Mouse (Mus musculus) hindbrain, embryonic 16.5 days (tissue): ENCODE results near the gene Itga10. TPM values are rescaled to one million over a fixed set of nuclear protein-coding genes. Genes with fewer than 3 reads are reported as not detected.

Experiments
- ATAC-seq: fragments of 200-750 bp; cut with Nextera tagmentation; 2 replicates; pipeline ENCODE4 v1.8.0; 2017; ENCODE audit warnings: moderate TSS enrichment, moderate library complexity
- H3K27ac ChIP-seq: fragments of 300-500 bp; sonication (generic); 2 replicates; pipeline ENCODE4 v1.5.1; 2014; ENCODE audit warnings: low read depth, mild to moderate bottlenecking, control low read depth, low read length, moderate library complexity
- H3K27me3 ChIP-seq: fragments of 300-500 bp; sonication (generic); replicated peaks from 2 replicates; pipeline ENCODE4 v1.6.1; 2014; ENCODE audit warnings: low read length; ENCODE audit not compliant: control insufficient read depth, insufficient read depth
- H3K36me3 ChIP-seq: fragments of 300-500 bp; sonication (generic); 2 replicates; pipeline ENCODE4 v1.6.1; 2014; ENCODE audit warnings: mild to moderate bottlenecking, low read length, moderate library complexity, mixed read lengths; ENCODE audit not compliant: control insufficient read depth, insufficient read depth
- H3K4me1 ChIP-seq: fragments of 300-500 bp; sonication (generic); 2 replicates; pipeline ENCODE4 v1.6.1; 2014; ENCODE audit warnings: low read depth, low read length; ENCODE audit not compliant: control insufficient read depth, insufficient read depth
- H3K4me2 ChIP-seq: fragments of 300-500 bp; sonication (generic); 2 replicates; pipeline ENCODE4 v1.6.1; 2014; ENCODE audit warnings: mild to moderate bottlenecking, low read length, control low read depth, moderate library complexity
- H3K4me3 ChIP-seq: fragments of 300-500 bp; sonication (generic); 2 replicates; pipeline ENCODE4 v1.5.1; 2014; ENCODE audit warnings: mild to moderate bottlenecking, low read length, control low read depth, moderate library complexity
- H3K9ac ChIP-seq: fragments of 300-500 bp; sonication (generic); 2 replicates; pipeline ENCODE4 v1.6.1; 2014; ENCODE audit warnings: low read depth, mild to moderate bottlenecking, control low read depth, low read length, moderate library complexity
- H3K9me3 ChIP-seq: fragments of 300-500 bp; sonication (generic); 2 replicates; pipeline ENCODE4 v1.6.1; 2014; ENCODE audit warnings: mild to moderate bottlenecking, low read length, moderate library complexity; ENCODE audit not compliant: control insufficient read depth
- WGBS: fragments of 180-500 bp; shearing (Covaris S2); extraction: QIAGEN DNeasy Blood & Tissue Kit; methylation state at CpG from one replicate; pipeline ENCODE4 v1.1.7; 2014; 5-methylcytosine and 5-hydroxymethylcytosine counted together
- polyA plus RNA-seq: library from polyadenylated mRNA; unstranded; fragments of >200 nt; fragmentation: Nextera tagmentation; extraction: Ambion mirVana; gene quantifications from 2 replicates; pipeline ENCODE4 v1.2.1, GENCODE M21; 2015

Itga10 gene
- 0.85 and 1.1 TPM in 2 replicates for polyA plus RNA-seq

GRCm38 (mm10) chr3:96645018-96645649, at the start of gene Itga10:
Itga10 (plus strand) TSS chr3:96645584.
- H3K4me1 ChIP-seq, result no peaks in the 10 kb centered on the region
- no peak within 1 kb of the TSS for H3K9ac ChIP-seq
- WGBS, result 66% methylated on average over 7 of the region's 7 CpGs
- no peaks in the 10 kb centered on the region for H3K9me3 ChIP-seq
- H3K36me3 ChIP-seq, result peaks cover 13% of the 10 kb centered on the region; the same call in 1 of the 2 replicates
- no peak for ATAC-seq
- H3K4me3 ChIP-seq, result no peak within 1 kb of the TSS
- H3K27ac ChIP-seq, result no peak within 1 kb of the TSS
- H3K4me2 ChIP-seq, result no peak within 1 kb of the TSS
- H3K27me3 ChIP-seq, result no peaks in the 10 kb centered on the region

- no peak for ATAC-seq
- WGBS, result 27% methylated on average over 6 of the region's 6 CpGs
- peak overlapping the region; percentile 59 for H3K4me3 ChIP-seq
Observed at GRCm38 (mm10) chr3:96595661-96596060, 49.7 kb upstream of the Itga10 start.

GRCm38 (mm10) chr3:96596228-96596707, 49.1 kb upstream of the Itga10 start, which contains the start of gene Ankrd34a:
Ankrd34a (plus strand) TSS chr3:96596636.
- peaks cover 57% of the 10 kb centered on the region for H3K4me1 ChIP-seq
- peak within 1 kb of the TSS; percentile 80 for H3K9ac ChIP-seq
- ATAC-seq, result peak; percentile 6; the same call in 1 of the 2 replicates
- H3K27me3 ChIP-seq, result no peaks in the 10 kb centered on the region
- H3K4me3 ChIP-seq, result peak within 1 kb of the TSS; percentile 59
- 2% methylated on average over 21 of the region's 23 CpGs for WGBS
- peak within 1 kb of the TSS; percentile 99 for H3K4me2 ChIP-seq
- no peaks in the 10 kb centered on the region for H3K9me3 ChIP-seq
- H3K36me3 ChIP-seq, result no peaks in the 10 kb centered on the region
- H3K27ac ChIP-seq, result peak within 1 kb of the TSS; percentile 77

More at GRCm38 (mm10) chr3:96595661-96596060, 49.7 kb upstream of the Itga10 start:
- Histone ChIP-seq H3K4me2 (peak overlapping the region; percentile 99), H3K36me3 (no peaks in the 10 kb centered on the region), H3K27ac (peak overlapping the region; percentile 77), H3K27me3 (no peaks in the 10 kb centered on the region), H3K9ac (peak overlapping the region; percentile 80; the same call in 1 of the 2 replicates), H3K9me3 (no peaks in the 10 kb centered on the region), H3K4me1 (peaks cover 56% of the 10 kb centered on the region)

- H3K4me1 ChIP-seq, result peaks cover 57% of the 10 kb centered on the region
Observed at GRCm38 (mm10) chr3:96596855-96597254, 48.5 kb upstream of the Itga10 start.

GRCm38 (mm10) chr3:96597435-96597891, 47.9 kb upstream of the Itga10 start:
- H3K4me3 ChIP-seq, result peak overlapping the region; percentile 59
- H3K27ac ChIP-seq, result peak overlapping the region; percentile 77
- WGBS, result under 1% methylated on average over 40 of the region's 40 CpGs
- peaks cover 62% of the 10 kb centered on the region for H3K4me1 ChIP-seq
- peak overlapping the region; percentile 80 for H3K9ac ChIP-seq
- peak overlapping the region; percentile 99 for H3K4me2 ChIP-seq
- no peaks in the 10 kb centered on the region for H3K27me3 ChIP-seq
- H3K36me3 ChIP-seq, result no peaks in the 10 kb centered on the region
- no peaks in the 10 kb centered on the region for H3K9me3 ChIP-seq
- no peak for ATAC-seq

More at GRCm38 (mm10) chr3:96596855-96597254, 48.5 kb upstream of the Itga10 start:
- WGBS, result 2% methylated on average over 11 of the region's 12 CpGs
- H3K36me3 ChIP-seq, result no peaks in the 10 kb centered on the region
- no peak for ATAC-seq
- no peaks in the 10 kb centered on the region for H3K27me3 ChIP-seq
- H3K9me3 ChIP-seq, result no peaks in the 10 kb centered on the region
- H3K4me2 ChIP-seq, result peak overlapping the region; percentile 99
- peak overlapping the region; percentile 59 for H3K4me3 ChIP-seq
- peak overlapping the region; percentile 80 for H3K9ac ChIP-seq
- H3K27ac ChIP-seq, result peak overlapping the region; percentile 77

- Histone ChIP-seq H3K9ac (peak overlapping the region; percentile 80), H3K4me2 (peak overlapping the region; percentile 99), H3K27ac (peak overlapping the region; percentile 77), H3K9me3 (no peaks in the 10 kb centered on the region), H3K4me3 (peak overlapping the region; percentile 59), H3K27me3 (no peaks in the 10 kb centered on the region), H3K36me3 (no peaks in the 10 kb centered on the region), H3K4me1 (peaks cover 63% of the 10 kb centered on the region)
- ATAC-seq, result no peak
- WGBS, result 1% methylated on average over 54 of the region's 54 CpGs
Observed at GRCm38 (mm10) chr3:96598156-96599068, 47.0 kb upstream of the Itga10 start.

GRCm38 (mm10) chr3:96599069-96599393, 46.4 kb upstream of the Itga10 start:
- Histone ChIP-seq H3K27ac (no peak overlapping the region), H3K9me3 (no peaks in the 10 kb centered on the region), H3K4me2 (peak overlapping the region; percentile 99), H3K4me1 (peaks cover 69% of the 10 kb centered on the region), H3K9ac (peak overlapping the region; percentile 80), H3K4me3 (peak overlapping the region; percentile 59), H3K36me3 (no peaks in the 10 kb centered on the region), H3K27me3 (no peaks in the 10 kb centered on the region)
- WGBS, result 53% methylated on average over 8 of the region's 8 CpGs
- ATAC-seq, result no peak

- Histone ChIP-seq H3K27ac (no peak overlapping the region), H3K4me2 (peak overlapping the region; percentile 99; the same call in 1 of the 2 replicates), H3K9ac (peak overlapping the region; percentile 80; the same call in 1 of the 2 replicates), H3K27me3 (no peaks in the 10 kb centered on the region), H3K4me1 (peaks cover 73% of the 10 kb centered on the region), H3K9me3 (no peaks in the 10 kb centered on the region), H3K36me3 (no peaks in the 10 kb centered on the region), H3K4me3 (no peak overlapping the region)
- WGBS, result 84% methylated on average over 3 of the region's 3 CpGs
- ATAC-seq, result no peak
Observed at GRCm38 (mm10) chr3:96599411-96599810, 46.0 kb upstream of the Itga10 start.
